Mouse (Mus musculus): ENCODE data around the gene Trim2.

The Trim2 gene

GRCm38 (mm10) chr3:84306777-84307176 lies at the start of gene Trim2:
Trim2 (minus strand) TSS chr3:84306877.
- DNase-seq (ENCODE audit: inconsistent ontology term): no peak

- DNase-seq (ENCODE audit: inconsistent ontology term): peak; percentile 79
Measured at GRCm38 (mm10) chr3:84355930-84356689, 49.4 kb upstream of the Trim2 start.

GRCm38 (mm10) chr3:84352353-84353034 lies 45.8 kb upstream of the Trim2 start:
- no peak for DNase-seq (ENCODE audit: inconsistent ontology term)

- DNase-seq (ENCODE audit: inconsistent ontology term): no peak
Measured at GRCm38 (mm10) chr3:84350311-84350710, 43.6 kb upstream of the Trim2 start.

GRCm38 (mm10) chr3:84349771-84350170 lies 43.1 kb upstream of the Trim2 start:
- no peak for DNase-seq (ENCODE audit: inconsistent ontology term)

GRCm38 (mm10) chr3:84347426-84347825 lies 40.7 kb upstream of the Trim2 start:
- DNase-seq (ENCODE audit: inconsistent ontology term): peak; percentile 66

- DNase-seq (ENCODE audit: inconsistent ontology term): no peak
Measured at GRCm38 (mm10) chr3:84346456-84347150, 39.9 kb upstream of the Trim2 start.

GRCm38 (mm10) chr3:84345646-84345980 lies 38.9 kb upstream of the Trim2 start:
- DNase-seq (ENCODE audit: inconsistent ontology term): no peak

GRCm38 (mm10) chr3:84344725-84345645 lies 38.3 kb upstream of the Trim2 start:
- peak; percentile 83 for DNase-seq (ENCODE audit: inconsistent ontology term)

GRCm38 (mm10) chr3:84343101-84343500 lies 36.4 kb upstream of the Trim2 start:
- DNase-seq (ENCODE audit: inconsistent ontology term): no peak

GRCm38 (mm10) chr3:84341811-84342210 lies 35.1 kb upstream of the Trim2 start:
- no peak for DNase-seq (ENCODE audit: inconsistent ontology term)

- DNase-seq (ENCODE audit: inconsistent ontology term): no peak
Measured at GRCm38 (mm10) chr3:84337585-84337984, 30.9 kb upstream of the Trim2 start.

GRCm38 (mm10) chr3:84336342-84336741 lies 29.7 kb upstream of the Trim2 start:
- no peak for DNase-seq (ENCODE audit: inconsistent ontology term)

GRCm38 (mm10) chr3:84335421-84336073 lies 28.9 kb upstream of the Trim2 start:
- no peak for DNase-seq (ENCODE audit: inconsistent ontology term)

- no peak for DNase-seq (ENCODE audit: inconsistent ontology term)
Measured at GRCm38 (mm10) chr3:84334771-84335420, 28.2 kb upstream of the Trim2 start.

- no peak for DNase-seq (ENCODE audit: inconsistent ontology term)
Measured at GRCm38 (mm10) chr3:84333400-84334349, 27.0 kb upstream of the Trim2 start.

GRCm38 (mm10) chr3:84330210-84330609 lies 23.5 kb upstream of the Trim2 start:
- peak; percentile 64 for DNase-seq (ENCODE audit: inconsistent ontology term)

- no peak for DNase-seq (ENCODE audit: inconsistent ontology term)
Measured at GRCm38 (mm10) chr3:84324967-84325441, 18.3 kb upstream of the Trim2 start.

GRCm38 (mm10) chr3:84324478-84324877 lies 17.8 kb upstream of the Trim2 start:
- DNase-seq (ENCODE audit: inconsistent ontology term): peak; percentile 9

Data from Muller cell, postnatal 12 days (primary cell).